Mouse (Mus musculus): ENCODE results near the gene Gfod1. TPM values are rescaled to one million over a fixed set of nuclear protein-coding genes. Genes with fewer than 3 reads are reported as not detected.
A peak's percentile ranks its signal among the peaks of the same experiment; 100 is the strongest.

Gene Gfod1
- polyA plus RNA-seq, 1 experiment from 2014 or later = 0.41 TPM

DNA sequence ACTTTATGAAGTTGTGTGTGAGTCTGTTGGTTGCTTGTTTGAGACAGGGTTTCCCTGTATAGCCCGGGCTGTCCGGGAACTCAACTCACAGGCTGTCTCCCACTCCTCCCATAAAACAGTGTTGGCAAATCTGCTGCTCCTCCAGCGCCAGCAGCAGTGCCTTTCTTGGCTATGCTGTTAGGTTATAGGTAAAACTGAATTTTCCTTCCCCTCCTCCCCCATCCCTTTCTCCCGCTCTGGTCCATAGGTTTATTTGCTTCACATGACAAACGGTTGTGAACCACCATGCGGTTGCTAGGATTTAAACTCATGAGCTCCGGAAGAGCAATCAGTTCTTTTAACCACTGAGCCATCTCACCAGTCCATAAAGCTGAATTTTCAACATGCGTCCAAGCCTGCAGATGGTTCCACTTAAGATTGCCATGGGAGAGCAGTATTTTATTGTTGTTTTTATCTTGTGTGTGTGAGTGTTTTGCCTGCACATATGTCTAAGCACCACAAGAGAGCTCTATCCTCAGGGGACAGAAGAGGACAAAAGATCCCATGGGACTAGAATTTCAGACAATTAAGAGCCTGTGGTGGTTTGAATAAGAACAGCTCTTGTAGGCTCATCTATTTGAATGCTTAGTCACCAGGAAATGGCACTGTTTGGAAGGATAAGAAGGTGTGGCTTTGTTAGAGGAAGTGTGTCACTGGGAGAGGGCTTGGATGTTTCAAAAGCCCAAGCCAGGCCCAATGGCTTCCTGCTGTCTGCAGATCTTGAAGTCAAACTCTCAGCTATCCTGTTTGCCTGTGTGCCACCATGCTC is 120.5 kb downstream of the Gfod1 start:
- 41% methylated on average over 8 of the region's 8 CpGs for WGBS
- H3K36me3 ChIP-seq (ENCODE audit: control insufficient read depth, insufficient read depth, low read length) = no peaks in the 10 kb centered on the region
- H3K9me3 ChIP-seq (replicated peaks; ENCODE audit: control insufficient read depth, low read length) = no peaks in the 10 kb centered on the region
- no peak overlapping the region for H3K27ac ChIP-seq (ENCODE audit: low read length)
- peak overlapping the region; percentile 54 for H3K9ac ChIP-seq (ENCODE audit: low read length)
- H3K4me2 ChIP-seq (ENCODE audit: low read depth, low read length) = peak overlapping the region; percentile 52
- H3K4me3 ChIP-seq (replicated peaks; ENCODE audit: low read length) = peak overlapping the region; percentile 39
- peak; percentile 60; the same call in 1 of the 2 replicates for ATAC-seq (ENCODE audit: insufficient read depth, low FRiP score)
- no peaks in the 10 kb centered on the region for H3K27me3 ChIP-seq (ENCODE audit: control insufficient read depth, insufficient read depth, low read length)
- H3K4me1 ChIP-seq (ENCODE audit: control insufficient read depth, insufficient read depth, low read length) = no peaks in the 10 kb centered on the region

- WGBS = 16% methylated on average over 14 of the region's 14 CpGs
- Histone ChIP-seq H3K9ac (ENCODE audit: low read length) (peak overlapping the region; percentile 54), H3K4me3 (replicated peaks; ENCODE audit: low read length) (peak overlapping the region; percentile 39), H3K27ac (ENCODE audit: low read length) (no peak overlapping the region), H3K4me1 (ENCODE audit: control insufficient read depth, insufficient read depth, low read length) (no peaks in the 10 kb centered on the region), H3K9me3 (replicated peaks; ENCODE audit: control insufficient read depth, low read length) (no peaks in the 10 kb centered on the region), H3K27me3 (ENCODE audit: control insufficient read depth, insufficient read depth, low read length) (no peaks in the 10 kb centered on the region), H3K36me3 (ENCODE audit: control insufficient read depth, insufficient read depth, low read length) (no peaks in the 10 kb centered on the region), H3K4me2 (ENCODE audit: low read depth, low read length) (peak overlapping the region; percentile 52)
- ATAC-seq (ENCODE audit: insufficient read depth, low FRiP score) = peak; percentile 57
These were observed 121.3 kb downstream of the Gfod1 start for GRCm38 (mm10) chr13:43182465-43183201.

DNA sequence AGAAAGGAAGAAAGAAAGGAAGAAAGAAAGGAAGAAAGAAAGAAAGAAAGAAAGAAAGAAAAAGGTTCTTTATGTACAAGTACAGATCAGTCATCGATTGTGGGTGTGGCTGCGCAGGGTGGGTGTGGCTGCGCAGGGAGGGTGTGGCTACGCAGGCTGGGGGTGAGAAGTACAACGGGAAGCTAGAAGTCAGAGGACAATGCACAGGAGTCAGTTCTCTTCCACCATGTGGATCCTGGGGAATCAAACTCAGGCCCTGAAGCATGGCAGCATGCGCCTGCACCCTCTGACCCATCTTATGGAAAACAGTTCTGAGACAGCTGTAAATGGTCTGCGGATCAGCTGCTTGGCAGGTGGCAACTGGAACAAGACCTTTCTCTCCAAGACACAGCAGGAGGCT is 122.9 kb downstream of the Gfod1 start:
- Histone ChIP-seq H3K4me3 (replicated peaks; ENCODE audit: low read length) (no peak overlapping the region), H3K4me2 (ENCODE audit: low read depth, low read length) (no peak overlapping the region), H3K36me3 (ENCODE audit: control insufficient read depth, insufficient read depth, low read length) (no peaks in the 10 kb centered on the region), H3K9me3 (replicated peaks; ENCODE audit: control insufficient read depth, low read length) (no peaks in the 10 kb centered on the region), H3K27ac (ENCODE audit: low read length) (no peak overlapping the region), H3K27me3 (ENCODE audit: control insufficient read depth, insufficient read depth, low read length) (no peaks in the 10 kb centered on the region), H3K9ac (ENCODE audit: low read length) (no peak overlapping the region), H3K4me1 (ENCODE audit: control insufficient read depth, insufficient read depth, low read length) (no peaks in the 10 kb centered on the region)
- 58% methylated on average over 7 of the region's 7 CpGs for WGBS
- ATAC-seq (ENCODE audit: insufficient read depth, low FRiP score) = no peak

GRCm38 (mm10) chr13:43177317-43177716 is 126.7 kb downstream of the Gfod1 start:
- Histone ChIP-seq H3K4me2 (ENCODE audit: low read depth, low read length) (no peak overlapping the region), H3K9ac (ENCODE audit: low read length) (no peak overlapping the region), H3K4me1 (ENCODE audit: control insufficient read depth, insufficient read depth, low read length) (no peaks in the 10 kb centered on the region; the same call in 1 of the 2 replicates), H3K9me3 (replicated peaks; ENCODE audit: control insufficient read depth, low read length) (no peaks in the 10 kb centered on the region), H3K27ac (ENCODE audit: low read length) (no peak overlapping the region), H3K4me3 (replicated peaks; ENCODE audit: low read length) (no peak overlapping the region), H3K36me3 (ENCODE audit: control insufficient read depth, insufficient read depth, low read length) (no peaks in the 10 kb centered on the region), H3K27me3 (ENCODE audit: control insufficient read depth, insufficient read depth, low read length) (no peaks in the 10 kb centered on the region)
- no peak for ATAC-seq (ENCODE audit: insufficient read depth, low FRiP score)
- WGBS = 85% methylated on average over 7 of the region's 7 CpGs

DNA sequence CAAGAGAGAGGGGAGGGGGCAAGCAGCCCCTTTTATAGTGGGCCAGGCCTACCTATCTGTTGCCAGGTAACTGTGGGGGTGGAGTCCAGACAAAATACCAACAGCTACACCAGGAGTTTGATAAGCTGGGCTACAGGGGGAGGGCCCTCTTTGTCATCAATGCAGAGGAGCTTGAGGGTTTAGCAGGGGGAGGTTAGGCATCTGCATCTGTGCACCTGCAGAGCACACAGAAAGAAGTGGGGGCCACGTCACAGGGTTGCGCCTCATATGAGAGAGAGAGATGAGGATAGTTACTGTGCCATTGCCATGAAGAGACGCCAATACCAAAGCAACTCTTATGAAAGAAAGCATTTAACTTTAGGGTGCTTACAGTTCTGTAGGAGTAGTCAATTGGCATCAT is 127.3 kb downstream of the Gfod1 start:
- Histone ChIP-seq H3K27me3 (ENCODE audit: control insufficient read depth, insufficient read depth, low read length) (no peaks in the 10 kb centered on the region), H3K27ac (ENCODE audit: low read length) (no peak overlapping the region), H3K36me3 (ENCODE audit: control insufficient read depth, insufficient read depth, low read length) (no peaks in the 10 kb centered on the region), H3K4me2 (ENCODE audit: low read depth, low read length) (no peak overlapping the region), H3K9ac (ENCODE audit: low read length) (no peak overlapping the region), H3K4me1 (ENCODE audit: control insufficient read depth, insufficient read depth, low read length) (peaks cover 6% of the 10 kb centered on the region; the same call in 1 of the 2 replicates), H3K4me3 (replicated peaks; ENCODE audit: low read length) (no peak overlapping the region), H3K9me3 (replicated peaks; ENCODE audit: control insufficient read depth, low read length) (no peaks in the 10 kb centered on the region)
- ATAC-seq (ENCODE audit: insufficient read depth, low FRiP score) = no peak
- WGBS = 86% methylated on average over 3 of the region's 3 CpGs

GRCm38 (mm10) chr13:43173262-43173661 is 130.7 kb downstream of the Gfod1 start:
- no peak overlapping the region for H3K4me3 ChIP-seq (replicated peaks; ENCODE audit: low read length)
- ATAC-seq (ENCODE audit: insufficient read depth, low FRiP score) = no peak; the same call in 1 of the 2 replicates
- no peak overlapping the region for H3K27ac ChIP-seq (ENCODE audit: low read length)
- H3K9ac ChIP-seq (ENCODE audit: low read length) = 0 out of 2 replicates have a peak overlapping the region, but pooled peaks have one; percentile 22
- no peaks in the 10 kb centered on the region for H3K36me3 ChIP-seq (ENCODE audit: control insufficient read depth, insufficient read depth, low read length)
- H3K9me3 ChIP-seq (replicated peaks; ENCODE audit: control insufficient read depth, low read length) = no peaks in the 10 kb centered on the region
- peak overlapping the region; percentile 22; the same call in 1 of the 2 replicates for H3K4me2 ChIP-seq (ENCODE audit: low read depth, low read length)
- 13% methylated on average over 9 of the region's 9 CpGs for WGBS
- peaks cover 6% of the 10 kb centered on the region; the same call in 1 of the 2 replicates for H3K4me1 ChIP-seq (ENCODE audit: control insufficient read depth, insufficient read depth, low read length)
- no peaks in the 10 kb centered on the region for H3K27me3 ChIP-seq (ENCODE audit: control insufficient read depth, insufficient read depth, low read length)

- H3K9ac ChIP-seq (ENCODE audit: low read length) = peak overlapping the region; percentile 83
- H3K27me3 ChIP-seq (ENCODE audit: control insufficient read depth, insufficient read depth, low read length) = no peaks in the 10 kb centered on the region
- WGBS = 31% methylated on average over 14 of the region's 14 CpGs
- H3K27ac ChIP-seq (ENCODE audit: low read length) = no peak overlapping the region
- peak overlapping the region; percentile 76 for H3K4me2 ChIP-seq (ENCODE audit: low read depth, low read length)
- H3K4me3 ChIP-seq (replicated peaks; ENCODE audit: low read length) = peak overlapping the region; percentile 80
- no peak for ATAC-seq (ENCODE audit: insufficient read depth, low FRiP score)
- no peaks in the 10 kb centered on the region for H3K36me3 ChIP-seq (ENCODE audit: control insufficient read depth, insufficient read depth, low read length)
- peaks cover 6% of the 10 kb centered on the region; the same call in 1 of the 2 replicates for H3K4me1 ChIP-seq (ENCODE audit: control insufficient read depth, insufficient read depth, low read length)
- no peaks in the 10 kb centered on the region for H3K9me3 ChIP-seq (replicated peaks; ENCODE audit: control insufficient read depth, low read length)
These were observed 131.8 kb downstream of the Gfod1 start for GRCm38 (mm10) chr13:43172036-43172713.

DNA sequence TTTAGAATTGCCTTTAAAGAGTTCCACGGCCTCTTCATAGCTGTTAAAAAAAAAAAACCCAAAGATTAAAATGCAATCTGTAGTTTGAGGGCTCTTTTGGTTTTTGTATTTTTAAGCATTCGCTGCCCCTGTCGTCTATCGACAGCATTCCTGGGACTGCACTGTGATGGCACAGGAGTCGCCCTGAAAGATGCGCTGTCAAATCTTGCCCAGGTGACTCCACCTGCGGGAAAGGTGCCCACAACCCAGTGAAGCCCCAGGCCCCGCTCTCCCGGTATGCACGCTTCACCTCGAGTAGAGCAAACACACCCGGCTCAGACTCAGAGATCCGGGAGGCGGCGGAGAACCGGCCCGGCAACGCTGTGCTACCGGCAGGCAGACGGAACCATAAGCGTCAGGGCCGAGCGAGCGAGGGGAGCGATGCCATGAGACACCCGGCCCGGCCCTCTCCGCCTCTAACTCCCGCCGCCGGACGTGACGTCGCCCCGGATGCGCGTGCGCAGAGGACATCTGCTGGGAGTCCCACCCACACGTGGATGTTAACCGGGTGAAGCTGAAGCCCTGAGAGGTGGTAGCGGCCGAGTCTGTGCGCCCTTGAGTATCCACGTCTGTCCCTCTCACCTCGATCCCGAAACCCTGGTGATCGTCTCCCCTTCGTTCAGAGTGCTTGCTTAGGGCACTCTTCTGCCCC is 132.8 kb downstream of the Gfod1 start, which contains the start of gene Tbc1d7:
Gene Tbc1d7, minus strand, starts transcription at position 482 of the 691 bp plus-strand sequence.
- Histone ChIP-seq H3K9me3 (replicated peaks; ENCODE audit: control insufficient read depth, low read length) (no peaks in the 10 kb centered on the region), H3K36me3 (ENCODE audit: control insufficient read depth, insufficient read depth, low read length) (no peaks in the 10 kb centered on the region), H3K4me1 (ENCODE audit: control insufficient read depth, insufficient read depth, low read length) (peaks cover 6% of the 10 kb centered on the region; the same call in 1 of the 2 replicates), H3K27ac (ENCODE audit: low read length) (peak within 1 kb of the TSS; percentile 76), H3K4me2 (ENCODE audit: low read depth, low read length) (peak within 1 kb of the TSS; percentile 76), H3K27me3 (ENCODE audit: control insufficient read depth, insufficient read depth, low read length) (no peaks in the 10 kb centered on the region), H3K4me3 (replicated peaks; ENCODE audit: low read length) (peak within 1 kb of the TSS; percentile 80), H3K9ac (ENCODE audit: low read length) (peak within 1 kb of the TSS; percentile 91)
- under 1% methylated on average over 48 of the region's 48 CpGs for WGBS
- ATAC-seq (ENCODE audit: insufficient read depth, low FRiP score) = peak; percentile 97

Measured in stomach, embryonic 16.5 days (tissue).